Comparison of ENCODE assay signal across 8 mouse cellular contexts in the genomic region with DNA sequence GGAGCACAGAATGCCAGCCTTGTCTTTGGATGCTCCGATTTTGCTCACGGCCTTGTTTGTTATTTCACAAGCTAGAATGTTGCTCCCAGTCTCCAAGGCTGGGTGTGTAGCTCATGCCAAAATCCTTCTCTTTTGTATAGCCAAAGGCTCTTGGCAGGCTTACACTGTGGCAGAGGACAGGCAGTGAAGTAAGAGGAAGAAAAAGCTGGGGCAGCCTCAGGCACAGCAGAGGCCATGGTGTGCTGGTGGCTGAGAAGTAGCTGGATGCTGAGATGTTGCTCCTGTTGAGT.
DNase-seq lines count a peak whose midpoint lies in the region; ATAC-seq lines count a peak whose summit lies in the region.

No protein-coding gene starts in this region.

- no peak overlapping the region for H3K4me2 ChIP-seq in kidney, embryonic 15.5 days
- H3K4me2 ChIP-seq in forebrain, embryonic 15.5 days (replicated peaks): no peak overlapping the region
- H3K4me2 ChIP-seq in limb, embryonic 15.5 days: no peak overlapping the region

- peaks cover 77% of the 10 kb centered on the region for H3K4me1 ChIP-seq in kidney, embryonic 15.5 days
- H3K4me1 ChIP-seq in forebrain, embryonic 15.5 days: peaks cover 83% of the 10 kb centered on the region
- peaks cover 50% of the 10 kb centered on the region for H3K4me1 ChIP-seq in limb, embryonic 15.5 days

- no peak overlapping the region for H3K9ac ChIP-seq in kidney, embryonic 15.5 days
- H3K9ac ChIP-seq in forebrain, embryonic 15.5 days (replicated peaks): no peak overlapping the region
- no peak overlapping the region for H3K9ac ChIP-seq in limb, embryonic 15.5 days

- peak overlapping the region; percentile 78 for H3K27ac ChIP-seq in kidney, embryonic 15.5 days
- peak overlapping the region; percentile 72 for H3K27ac ChIP-seq in forebrain, embryonic 15.5 days (replicated peaks)
- H3K27ac ChIP-seq in limb, embryonic 15.5 days: 0 out of 2 replicates have a peak overlapping the region, but pooled peaks have one; percentile 7

- no peaks in the 10 kb centered on the region for H3K27me3 ChIP-seq in kidney, embryonic 15.5 days
- no peaks in the 10 kb centered on the region for H3K27me3 ChIP-seq in forebrain, embryonic 15.5 days
- H3K27me3 ChIP-seq in limb, embryonic 15.5 days: no peaks in the 10 kb centered on the region

- no peak overlapping the region for H3K4me3 ChIP-seq in kidney, embryonic 15.5 days (replicated peaks)
- no peak overlapping the region for H3K4me3 ChIP-seq in forebrain, embryonic 15.5 days
- no peak overlapping the region for H3K4me3 ChIP-seq in limb, embryonic 15.5 days

- WGBS in kidney, embryonic 15.5 days: 73% methylated on average over 2 of the region's 2 CpGs
- WGBS in forebrain, embryonic 15.5 days: 34% methylated on average over 2 of the region's 2 CpGs
- WGBS in limb, embryonic 15.5 days: 63% methylated on average over 2 of the region's 2 CpGs

- no peaks in the 10 kb centered on the region for H3K9me3 ChIP-seq in kidney, embryonic 15.5 days (replicated peaks)
- H3K9me3 ChIP-seq in forebrain, embryonic 15.5 days: no peaks in the 10 kb centered on the region
- H3K9me3 ChIP-seq in limb, embryonic 15.5 days: no peaks in the 10 kb centered on the region

- no peaks in the 10 kb centered on the region for H3K36me3 ChIP-seq in kidney, embryonic 15.5 days
- H3K36me3 ChIP-seq in forebrain, embryonic 15.5 days: no peaks in the 10 kb centered on the region
- H3K36me3 ChIP-seq in limb, embryonic 15.5 days: no peaks in the 10 kb centered on the region

- DNase-seq in kidney, postnatal 14 days: no peak
- peak; percentile 28 for DNase-seq in adrenal gland, postnatal 25 days
- DNase-seq in thymus, postnatal 14 days: no peak
- DNase-seq in thymus, postnatal 0 days (ENCODE audit: low spot score): no peak

- no peak for ATAC-seq in kidney, embryonic 15.5 days (replicated peaks; ENCODE audit: low FRiP score)
- ATAC-seq in forebrain, embryonic 15.5 days (replicated peaks): peak; percentile 72
- no peak for ATAC-seq in limb, embryonic 15.5 days (ENCODE audit: insufficient number of reproducible peaks, low FRiP score, low TSS enrichment, low read depth)
- no peak for ATAC-seq in erythroid progenitor cell, adult 5-6 weeks (replicated peaks; ENCODE audit: low FRiP score, poor library complexity, severe bottlenecking)

Comparison
In these comparisons a context has a peak if more than half of its experiments do, and no peak if none do; other contexts are left out.
1. H3K27ac ChIP-seq: peak in every context shown above with its lines; median percentile 78 in kidney, embryonic 15.5 days; 72 in forebrain, embryonic 15.5 days; 7 in limb, embryonic 15.5 days.